8 mouse cellular contexts compared by ENCODE assay signal in genomic region chr6:52158276-52159051, GRCm38 (mm10). TPM values are rescaled to one million over a fixed set of nuclear protein-coding genes. Genes with fewer than 3 reads are reported as not detected.
DNase-seq lines count a peak whose midpoint lies in the region; ATAC-seq and TF ChIP-seq lines count a peak whose summit lies in the region.

Gene Hoxa1 (minus strand): TSS chr6:52158317.

- H3K36me3 ChIP-seq in hindbrain, postnatal 0 days (ENCODE audit: insufficient read depth, low read length), result no peaks in the 10 kb centered on the region
- no peaks in the 10 kb centered on the region for H3K36me3 ChIP-seq in liver, embryonic 14.5 days (replicated peaks; ENCODE audit: control insufficient read depth, insufficient read depth, low read depth)

- under 1% methylated on average over 55 of the region's 55 CpGs for WGBS in hindbrain, postnatal 0 days
- 1% methylated on average over 55 of the region's 55 CpGs for WGBS in liver, embryonic 14.5 days (ENCODE audit: insufficient replicate concordance)
- 1% methylated on average over 55 of the region's 55 CpGs for WGBS in cerebellum, adult 2 months

- H3K4me2 ChIP-seq in hindbrain, postnatal 0 days (ENCODE audit: low read depth, low read length), result peak within 1 kb of the TSS; percentile 93
- H3K4me2 ChIP-seq in liver, embryonic 14.5 days (ENCODE audit: low read depth), result peak within 1 kb of the TSS; percentile 67

- H3K4me3 ChIP-seq in gastrocnemius, adult 2 months, result peak within 1 kb of the TSS; percentile 88
- peak within 1 kb of the TSS; percentile 67 for H3K4me3 ChIP-seq in hindbrain, postnatal 0 days (ENCODE audit: low read length)
- peak within 1 kb of the TSS; percentile 53 to 57 for H3K4me3 ChIP-seq in liver, embryonic 14.5 days (ENCODE audit: insufficient read depth in 1 of 2, low read depth in 2 of 2, low read length in 2 of 2)
- no peak within 1 kb of the TSS for H3K4me3 ChIP-seq in cerebellum, adult 2 months (replicated peaks; ENCODE audit: insufficient read depth, low read depth, low read length)

- H3K27ac ChIP-seq in gastrocnemius, adult 2 months, result peak within 1 kb of the TSS; percentile 90
- H3K27ac ChIP-seq in hindbrain, postnatal 0 days, result peak within 1 kb of the TSS; percentile 71
- H3K27ac ChIP-seq in liver, embryonic 14.5 days, result no peak within 1 kb of the TSS
- no peak within 1 kb of the TSS for H3K27ac ChIP-seq in cerebellum, adult 2 months (ENCODE audit: insufficient read depth, low read length)

- H3K9me3 ChIP-seq in hindbrain, postnatal 0 days (ENCODE audit: low read length), result no peaks in the 10 kb centered on the region
- no peaks in the 10 kb centered on the region for H3K9me3 ChIP-seq in liver, embryonic 14.5 days (ENCODE audit: control insufficient read depth, low read length)

- TF ChIP-seq CTCF in gastrocnemius, adult 2 months (IDR thresholded peaks at IDR 0.05), result no peak
- TF ChIP-seq CTCF in hindbrain, postnatal 0 days (IDR thresholded peaks at IDR 0.05; ENCODE audit: low read depth), result no peak
- TF ChIP-seq CTCF in liver, embryonic 14.5 days (IDR thresholded peaks at IDR 0.05; ENCODE audit: low read depth), result no peak
- no peak for TF ChIP-seq CTCF in cerebellum, adult 2 months (IDR thresholded peaks at IDR 0.05; ENCODE audit: borderline replicate concordance, insufficient read depth, low read depth, low read length)

- ATAC-seq in hindbrain, postnatal 0 days, result peak; percentile 83
- ATAC-seq in liver, embryonic 14.5 days (ENCODE audit: insufficient read depth), result peak; percentile 47; the same call in 1 of the 2 replicates

- TF ChIP-seq POLR2A in cerebellum, adult 2 months (IDR thresholded peaks at IDR 0.05; ENCODE audit: borderline replicate concordance, insufficient read depth, low read length), result no peak

- intact Hi-C loops in gastrocnemius, adult 2 months (cut with DNase I), result loop anchor here (5.0 kb wide), 1 partner anchor 146 kb away; the partner anchor contains the start of gene Skap2

- no peaks in the 10 kb centered on the region for H3K4me1 ChIP-seq in hindbrain, postnatal 0 days (ENCODE audit: insufficient read depth, low read length)
- no peaks in the 10 kb centered on the region; a peak in 1 of 4 replicates for H3K4me1 ChIP-seq in liver, embryonic 14.5 days (replicated peaks; ENCODE audit: control insufficient read depth in 2 of 2, insufficient read depth in 2 of 2, low read length in 1 of 2)
- no peaks in the 10 kb centered on the region; the same call in 1 of the 2 replicates for H3K4me1 ChIP-seq in cerebellum, adult 2 months (ENCODE audit: control insufficient read depth, insufficient read depth, low read length)

- DNase-seq in CD8-positive naive resting alpha-beta T cell, adult 2 months (ENCODE audit: low read depth in 2 of 2, low spot score in 2 of 2), result peak; percentile 14 to 28
- DNase-seq in adrenal gland, postnatal 36 days, result peak; percentile 92 to 94
- DNase-seq in gastrocnemius, adult 2 months, result peak; percentile 84
- DNase-seq in hindbrain, postnatal 0 days (ENCODE audit: low spot score), result peak; percentile 85
- peak in 1 of 3 experiments; percentile 19 for DNase-seq in liver, embryonic 14.5 days (ENCODE audit: low read depth in 3 of 3, low spot score in 3 of 3)
- peak; percentile 85 for DNase-seq in naive thymus-derived CD4-positive, alpha-beta T cell, adult 2 months (ENCODE audit: low read depth)
- DNase-seq in thymus, postnatal 36 days, result peak; percentile 56 to 73
- DNase-seq in cerebellum, adult 2 months, result no peak

- peak within 1 kb of the TSS; percentile 72 for H3K9ac ChIP-seq in hindbrain, postnatal 0 days (replicated peaks; ENCODE audit: low read length)
- no peak within 1 kb of the TSS for H3K9ac ChIP-seq in liver, embryonic 14.5 days (replicated peaks)

- no peak for TF ChIP-seq EP300 in liver, embryonic 14.5 days (IDR thresholded peaks at IDR 0.05; ENCODE audit: low read depth)

- peaks cover 63% of the 10 kb centered on the region for H3K27me3 ChIP-seq in hindbrain, postnatal 0 days (ENCODE audit: insufficient read depth, low read length)
- peaks cover 98% of the 10 kb centered on the region for H3K27me3 ChIP-seq in liver, embryonic 14.5 days (ENCODE audit: control insufficient read depth, insufficient read depth, low read length)
- H3K27me3 ChIP-seq in cerebellum, adult 2 months (ENCODE audit: control insufficient read depth, insufficient read depth, low read length), result peaks cover 16% of the 10 kb centered on the region; the same call in 1 of the 2 replicates

RNA-seq across cellular contexts. Expression of gene Hoxa1, which starts in this region (rescaled TPM):
- total RNA-seq in adrenal gland, postnatal 36 days (2021), result under 1 TPM; 0.23 to 0.70 TPM
- total RNA-seq in gastrocnemius, adult 2 months (2021), result under 1 TPM; 0.13 to 0.22 TPM
- total RNA-seq in hindbrain, postnatal 0 days (2014; rRNA removed), result 1.1 and 3.7 TPM in 2 replicates
- 1.1 and 1.2 TPM in 2 replicates for polyA plus RNA-seq in hindbrain, postnatal 0 days (2015; fragmentation: Nextera tagmentation; extraction: Ambion mirVana)
- polyA plus RNA-seq in liver, embryonic 14.5 days (2012; rRNA removed), result 0.21 and 0.33 TPM in 2 replicates
- polyA plus RNA-seq in liver, embryonic 14.5 days (2014; fragmentation: Nextera tagmentation; extraction: Ambion mirVana), result 0.40 and 0.47 TPM in 2 replicates
- polyA plus RNA-seq in cerebellum, adult 2 months (2012; rRNA removed), result 0.65 and 0.80 TPM in 2 replicates

Comparison
In these comparisons a context has a peak if more than half of its experiments do, and no peak if none do; other contexts are left out.
1. Peak in DNase-seq in adrenal gland, postnatal 36 days; RNA of the gene not detected or under 1 TPM.
2. Peak in DNase-seq, H3K4me3 ChIP-seq and H3K27ac ChIP-seq in gastrocnemius, adult 2 months; RNA of the gene not detected or under 1 TPM.
3. Peak in ATAC-seq, H3K4me3 ChIP-seq and H3K4me2 ChIP-seq in liver, embryonic 14.5 days; RNA of the gene not detected or under 1 TPM.
4. DNase-seq: peak in CD8-positive naive resting alpha-beta T cell, adult 2 months (2 of 2), hindbrain, postnatal 0 days (single experiment), naive thymus-derived CD4-positive, alpha-beta T cell, adult 2 months (single experiment) and thymus, postnatal 36 days (2 of 2); none in cerebellum, adult 2 months (0 of 2).